Mouse (Mus musculus) layer of hippocampus, postnatal 36 days (tissue): ENCODE data around the gene Sorbs2. TPM values are rescaled to one million over a fixed set of nuclear protein-coding genes. Genes with fewer than 3 reads are reported as not detected.
A peak's percentile ranks its signal among the peaks of the same experiment; 100 is the strongest.

Experiments used
- DNase-seq, 2 experiments: peaks; one replicate each; pipeline ENCODE4 v3.0.0; 2022
- total RNA-seq, 2 experiments: library from RNA; stranded (reverse); gene quantifications; 2 replicates each; pipeline ENCODE4 v1.2.3; 2021

Sorbs2 gene
- total RNA-seq, 2 experiments from 2014 or later: 176 to 197 TPM

DNA sequence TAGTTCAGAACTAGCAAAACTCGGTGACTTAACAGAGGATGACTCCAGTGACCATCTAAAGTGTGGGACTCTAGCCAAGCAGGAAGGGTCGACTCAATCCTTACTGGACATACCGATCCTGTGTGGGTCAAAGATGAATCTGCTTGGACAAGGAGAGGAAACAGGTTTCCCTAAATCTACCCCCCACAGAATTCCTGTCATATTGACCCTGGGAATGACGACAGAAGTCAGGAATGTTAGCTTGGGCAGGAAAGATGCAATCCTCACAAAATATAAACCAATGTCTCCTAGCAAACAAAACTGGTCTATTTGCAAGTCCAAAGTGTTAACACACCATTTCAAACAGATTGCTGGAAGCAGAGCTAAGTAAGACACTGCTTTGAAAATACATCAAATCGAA is 118.8 kb downstream of the Sorbs2 start:
- no peak for DNase-seq

DNA sequence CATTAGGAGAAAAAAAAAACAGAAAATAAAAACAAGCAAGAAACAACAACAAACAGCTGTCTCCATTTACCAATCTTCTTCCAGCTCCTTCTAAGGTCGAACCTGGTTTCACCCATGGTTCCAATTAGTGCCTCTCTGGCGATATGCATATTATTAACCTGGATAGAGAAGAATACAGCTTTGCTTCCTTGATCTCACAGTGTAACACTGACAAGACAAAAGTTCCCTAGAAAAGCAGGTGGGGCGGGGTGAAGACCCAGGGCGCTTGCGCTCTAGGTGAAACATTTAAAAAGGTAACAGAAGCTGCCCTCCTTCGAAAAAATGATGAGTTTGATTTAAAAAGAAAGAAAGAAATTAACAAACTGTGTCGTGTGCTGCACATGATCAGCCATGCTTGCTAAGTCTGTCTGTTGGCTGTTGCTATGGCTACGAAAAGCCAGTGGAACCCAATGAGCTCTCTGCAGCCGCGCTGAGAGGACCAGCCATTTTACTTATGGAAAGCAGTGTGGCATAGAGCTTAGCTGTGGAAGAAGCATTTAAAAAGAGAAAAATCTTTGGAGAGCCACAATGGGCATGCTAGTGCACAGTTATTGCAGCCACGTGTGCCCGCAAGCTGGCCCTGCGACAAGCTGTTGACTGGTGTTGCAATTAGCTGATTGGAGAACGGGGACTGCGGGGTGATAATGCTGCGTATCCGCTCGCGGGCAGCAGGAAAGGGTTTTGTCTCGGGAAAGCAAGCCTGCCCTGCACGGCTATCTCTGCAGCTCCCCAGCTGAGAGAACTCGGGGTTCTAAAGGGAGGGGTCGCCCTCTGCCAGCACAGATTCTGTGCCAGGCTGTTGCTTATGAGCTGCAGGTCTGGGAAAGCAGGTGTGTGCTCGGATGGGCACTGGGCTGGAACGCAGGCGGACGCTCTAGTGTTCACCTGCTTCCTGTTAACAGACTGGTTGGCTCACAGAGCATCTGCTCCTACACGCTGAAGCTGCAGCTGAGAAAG is 120.0 kb downstream of the Sorbs2 start:
- DNase-seq: peak; percentile 70 to 75

DNA sequence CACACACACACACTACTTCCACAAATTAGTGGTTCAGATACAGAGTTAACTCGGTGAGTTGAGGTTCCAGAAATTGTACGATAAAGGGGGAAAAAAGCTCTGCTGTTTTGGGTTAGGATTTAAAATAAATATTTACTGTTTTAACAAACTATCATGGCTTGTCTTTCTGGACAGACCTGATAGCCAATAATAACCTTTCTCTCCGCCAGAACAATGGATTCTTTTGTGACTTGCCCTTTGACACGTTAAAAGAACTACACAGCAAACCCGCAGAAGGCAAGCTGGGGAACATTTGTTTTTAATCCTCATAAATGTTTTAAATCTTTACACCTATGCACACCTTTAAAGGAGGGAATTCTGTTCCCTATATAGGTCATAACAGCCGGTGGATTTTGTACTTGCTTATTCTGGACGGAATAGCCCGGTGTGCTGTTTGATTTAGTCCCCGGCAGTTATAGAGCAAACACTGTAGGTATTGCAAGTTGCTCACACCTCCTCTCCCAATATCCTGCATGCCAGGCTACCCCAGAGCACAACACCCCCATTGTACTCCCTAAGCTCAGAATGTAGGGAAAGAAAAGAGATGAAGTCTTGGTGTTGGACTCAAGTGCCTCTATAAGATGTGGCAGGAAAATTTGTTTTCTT is 121.0 kb downstream of the Sorbs2 start:
- DNase-seq: no peak

DNA sequence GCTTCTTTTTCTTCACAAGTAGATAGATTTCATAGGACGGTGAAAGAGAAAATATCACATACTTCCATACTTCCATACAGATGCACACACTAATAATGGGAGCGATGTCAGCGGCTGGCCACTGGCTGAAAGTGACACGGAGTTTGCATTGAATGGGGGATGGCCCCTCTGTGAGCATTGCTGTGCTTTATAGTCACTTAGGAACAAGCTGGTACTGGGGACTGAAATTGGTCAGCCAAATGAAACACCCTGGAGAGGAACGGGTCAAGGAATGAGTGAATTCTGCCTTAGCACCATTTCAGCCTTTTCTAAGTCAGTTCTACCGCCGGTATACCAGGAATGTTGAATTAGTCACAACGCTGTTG is 121.5 kb downstream of the Sorbs2 start:
- no peak for DNase-seq

DNA sequence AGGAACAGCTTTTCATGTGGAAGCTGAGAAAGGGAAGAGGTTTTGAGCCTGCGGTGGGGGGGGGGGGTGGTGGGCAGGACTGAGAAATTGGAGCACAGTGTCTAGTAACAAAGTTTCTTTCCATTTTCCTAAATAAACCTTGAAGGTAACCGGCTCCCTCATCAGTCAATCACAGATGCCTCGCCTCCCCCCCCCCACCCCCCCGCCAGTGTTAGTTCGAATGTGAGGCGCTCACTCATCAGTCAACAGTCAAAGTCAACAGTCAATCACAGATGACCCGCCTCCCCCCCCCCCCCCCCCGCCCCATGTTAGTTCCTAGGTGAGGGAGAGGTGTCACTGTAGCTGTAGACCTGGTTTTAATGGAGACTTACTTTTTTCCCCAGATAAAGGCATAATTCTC is 123.4 kb downstream of the Sorbs2 start:
- no peak for DNase-seq

DNA sequence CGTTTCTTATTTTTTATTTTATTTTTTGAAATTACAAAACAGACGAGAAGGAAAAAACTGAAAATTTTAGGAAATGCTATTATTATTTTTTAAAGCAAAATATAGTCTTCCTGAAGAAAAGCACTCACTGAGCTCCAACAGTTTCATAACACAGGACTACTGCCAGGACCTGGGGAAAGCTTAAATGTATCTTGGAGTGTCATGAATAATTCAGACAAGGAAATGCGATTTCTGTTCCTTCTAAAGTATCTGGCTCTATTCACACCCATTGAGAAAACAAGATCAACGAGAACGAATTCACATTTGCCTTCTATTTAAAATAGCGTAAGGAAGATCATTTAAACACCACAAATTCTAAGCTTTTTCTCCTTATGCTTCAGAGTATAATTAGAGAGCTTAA is 127.6 kb downstream of the Sorbs2 start:
- no peak for DNase-seq

DNA sequence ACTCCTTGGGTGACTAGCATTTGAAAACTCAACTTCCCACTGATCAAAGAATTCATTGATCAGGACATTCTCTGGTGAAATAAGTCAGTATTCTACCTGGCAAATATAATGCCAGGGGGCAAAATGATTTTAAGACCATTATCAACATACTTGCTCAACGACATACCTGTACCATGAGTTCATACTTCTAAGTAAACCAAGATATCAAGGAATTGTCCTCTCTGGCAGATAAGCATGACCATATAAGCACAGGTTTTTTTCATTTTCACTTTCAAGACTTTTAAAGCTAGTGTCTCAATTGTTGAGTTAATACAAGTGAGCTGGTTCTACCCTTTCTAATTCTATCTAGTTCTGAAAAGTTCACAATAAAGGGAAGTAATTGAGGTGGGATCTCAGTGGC is 130.2 kb downstream of the Sorbs2 start:
- no peak for DNase-seq

DNA sequence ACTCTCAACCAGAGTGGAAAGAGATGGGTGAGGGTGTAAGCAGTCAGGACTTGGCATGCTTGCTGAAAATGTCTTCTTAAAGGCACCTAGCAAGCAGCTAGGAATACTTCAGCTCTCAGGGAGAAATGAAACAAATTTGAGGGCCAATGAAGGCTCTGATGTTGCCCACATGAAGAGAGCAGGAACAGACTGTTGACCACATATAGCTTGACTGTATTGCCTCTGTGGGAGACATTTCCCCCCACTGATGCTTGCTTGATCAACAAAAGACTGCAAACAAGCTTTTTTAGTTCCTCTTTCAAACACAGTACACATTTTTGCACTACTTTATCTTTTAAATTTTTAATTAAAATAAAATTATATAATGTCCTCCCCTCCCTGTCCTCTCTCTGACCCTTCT is 131.9 kb downstream of the Sorbs2 start:
- no peak for DNase-seq

DNA sequence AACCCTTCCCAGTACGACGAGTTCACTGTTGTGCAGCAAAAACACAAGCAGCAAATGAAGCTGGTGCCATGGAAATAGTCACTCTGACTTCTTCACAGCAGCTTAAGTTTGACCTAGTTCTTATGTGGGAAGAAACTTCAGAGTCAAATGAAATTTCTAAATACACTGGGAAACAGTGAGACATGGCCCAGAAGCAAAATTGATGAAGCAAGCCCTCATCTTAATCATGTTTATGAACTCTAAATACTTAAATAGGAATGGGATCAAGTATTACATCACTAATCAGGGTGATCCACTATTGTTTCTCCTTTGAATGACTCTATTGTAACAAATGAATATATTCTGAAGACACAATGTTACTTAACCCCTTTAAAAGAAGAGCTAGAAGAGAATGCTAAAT is 137.1 kb downstream of the Sorbs2 start:
- DNase-seq: no peak

DNA sequence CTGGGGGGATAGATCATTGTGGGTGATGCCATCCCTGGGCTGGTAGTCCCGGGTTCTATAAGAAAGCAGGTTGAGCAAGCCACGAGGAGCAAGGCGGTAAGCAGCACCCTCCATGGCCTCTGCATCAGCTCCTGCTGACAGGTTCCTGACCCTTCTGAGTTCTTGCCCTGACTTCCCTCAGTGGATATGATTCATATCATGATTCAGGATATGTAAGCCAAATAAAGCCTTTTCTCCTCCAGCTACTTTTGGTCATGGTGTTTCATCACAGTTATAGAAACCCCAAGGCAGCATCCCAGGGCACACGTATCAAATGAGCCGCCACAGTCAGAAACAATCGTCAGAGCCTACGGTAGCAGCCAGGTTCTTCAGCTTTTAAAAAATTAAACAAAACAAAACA is 141.5 kb downstream of the Sorbs2 start:
- no peak for DNase-seq

DNA sequence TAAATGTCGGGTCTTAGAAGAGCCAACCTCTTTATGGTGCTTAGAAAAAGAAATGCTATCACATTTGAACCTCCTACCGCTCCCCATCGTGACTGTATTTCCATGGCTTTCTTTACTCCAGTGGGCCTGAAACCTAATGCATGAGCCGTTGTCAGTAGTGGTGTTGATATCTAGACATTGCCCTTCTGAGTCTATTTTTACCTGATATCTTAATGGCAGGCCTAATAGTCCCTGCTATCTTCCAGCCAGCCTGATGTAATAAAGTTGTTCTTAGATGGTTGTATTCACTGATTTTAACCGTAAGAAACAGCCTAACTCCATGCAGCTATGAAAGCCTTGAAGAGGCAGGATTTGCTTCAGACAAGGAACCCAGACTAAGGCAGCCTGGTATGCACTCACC is 142.4 kb downstream of the Sorbs2 start:
- no peak for DNase-seq

DNA sequence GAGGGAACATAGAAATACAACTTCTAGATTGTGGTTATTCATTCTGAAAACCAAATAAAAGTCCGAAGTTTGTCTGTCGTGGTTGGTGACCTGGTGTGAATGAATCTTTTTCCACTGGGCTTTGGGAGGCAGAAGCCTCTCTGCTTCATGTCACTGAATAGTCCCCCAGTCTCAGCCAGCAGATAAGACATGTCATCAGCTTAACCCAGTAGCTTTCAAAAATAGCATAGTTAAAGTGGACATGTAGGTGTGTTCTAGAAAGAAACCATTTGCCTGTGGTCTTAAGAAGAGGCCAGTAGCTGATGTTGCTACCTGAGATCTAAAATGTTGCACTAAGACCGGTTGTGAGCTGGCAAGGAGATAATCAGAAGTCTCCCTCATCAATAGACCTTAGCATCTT is 150.4 kb downstream of the Sorbs2 start:
- DNase-seq: no peak

DNA sequence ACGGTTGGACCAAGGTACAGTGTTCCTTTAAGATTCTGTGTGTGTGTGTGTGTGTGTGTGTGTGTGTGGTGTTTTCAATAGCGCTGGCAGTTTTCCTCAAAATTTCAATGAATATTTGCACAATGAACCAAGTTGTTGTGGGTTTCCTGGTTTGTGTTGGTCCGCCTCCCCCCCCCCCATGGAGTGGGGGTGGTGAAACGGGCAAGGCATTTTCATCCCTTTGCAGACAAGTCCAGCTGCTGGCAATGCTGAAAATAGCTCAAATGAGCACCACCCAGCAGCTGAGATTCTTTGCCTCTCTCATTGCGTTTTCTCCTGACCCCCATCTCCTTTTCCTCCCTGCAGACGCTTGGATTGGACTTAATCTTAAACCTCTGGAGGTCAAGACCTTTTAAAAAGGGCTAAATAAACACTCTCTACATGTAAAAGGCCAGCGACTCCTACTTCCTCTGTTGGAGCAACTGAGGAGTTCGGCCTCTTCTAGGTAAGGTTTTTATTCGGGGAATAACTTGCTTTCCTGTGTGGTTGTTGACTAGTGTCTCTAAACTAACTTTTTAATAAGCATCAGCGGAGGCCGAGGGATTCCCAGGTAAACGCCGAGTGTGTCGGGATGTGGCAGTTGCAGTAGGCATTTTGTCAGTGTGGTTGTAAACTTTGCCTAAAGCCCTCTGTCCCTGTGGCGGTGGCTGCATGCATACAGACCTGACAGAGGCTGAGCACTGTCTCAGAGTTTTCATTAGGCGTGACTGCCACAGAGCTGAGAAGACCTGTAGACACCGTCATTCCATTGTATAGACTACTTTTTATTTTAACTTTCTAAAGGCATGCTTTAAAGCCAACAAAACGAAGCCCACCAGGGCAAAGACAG is 151.1 kb downstream of the Sorbs2 start:
- no peak for DNase-seq

DNA sequence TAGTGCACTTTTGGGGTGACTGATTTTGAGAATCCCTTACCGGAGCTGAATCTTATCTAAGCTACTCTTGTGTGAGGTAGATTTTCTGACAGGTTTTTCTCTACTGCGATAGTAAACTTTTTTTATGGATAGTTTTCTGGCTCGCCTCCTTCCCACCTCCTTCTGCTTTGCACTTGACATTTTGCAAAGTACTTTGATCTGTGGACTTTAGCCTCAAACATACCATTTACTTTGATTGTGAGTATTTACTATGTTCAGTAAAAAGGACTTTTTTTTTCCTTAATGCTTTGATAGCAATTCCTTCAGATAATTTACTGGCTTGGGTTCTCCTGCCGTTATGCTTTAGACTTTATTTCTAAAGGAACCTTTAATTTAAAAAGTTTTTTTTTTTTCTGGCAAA is 151.9 kb downstream of the Sorbs2 start:
- no peak for DNase-seq

DNA sequence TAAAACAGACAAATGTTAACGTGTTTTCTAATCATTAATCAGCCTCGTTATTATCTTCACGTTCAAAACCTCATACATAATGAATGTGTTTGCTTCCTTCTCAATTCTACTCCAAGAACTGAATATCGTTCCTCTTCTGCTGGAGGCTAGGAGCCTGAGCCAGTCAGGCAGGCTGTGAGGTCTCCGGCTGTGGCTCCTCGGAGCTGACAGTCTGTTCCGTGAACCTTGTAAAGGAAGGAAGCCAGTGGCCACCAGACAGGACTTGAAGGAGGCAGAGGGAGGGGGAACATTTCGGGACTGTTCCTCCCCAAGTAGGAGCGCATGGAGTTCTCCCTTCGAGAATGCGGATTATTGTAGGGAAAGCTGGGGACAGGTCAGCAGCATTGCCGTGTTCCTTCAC is 153.0 kb downstream of the Sorbs2 start:
- DNase-seq: no peak

DNA sequence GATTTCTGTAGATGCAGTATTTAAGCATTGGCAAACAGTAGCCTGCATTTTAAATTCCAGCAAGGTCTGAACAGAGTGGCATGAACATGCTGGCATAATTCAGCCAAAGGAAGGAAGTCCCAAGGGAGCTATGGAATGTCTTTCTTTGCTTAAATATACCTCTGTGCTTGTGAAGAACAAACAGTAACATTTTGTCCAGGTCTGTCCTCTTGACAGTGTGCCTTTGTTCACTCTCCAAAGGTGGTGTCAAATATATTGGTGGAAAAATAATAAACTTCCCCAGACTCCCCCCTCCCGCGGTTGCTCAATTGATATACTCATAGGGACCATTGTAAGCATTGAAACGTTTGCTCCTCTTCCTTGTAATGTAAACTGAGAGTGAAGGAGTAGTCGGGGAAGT is 154.0 kb downstream of the Sorbs2 start:
- no peak for DNase-seq

DNA sequence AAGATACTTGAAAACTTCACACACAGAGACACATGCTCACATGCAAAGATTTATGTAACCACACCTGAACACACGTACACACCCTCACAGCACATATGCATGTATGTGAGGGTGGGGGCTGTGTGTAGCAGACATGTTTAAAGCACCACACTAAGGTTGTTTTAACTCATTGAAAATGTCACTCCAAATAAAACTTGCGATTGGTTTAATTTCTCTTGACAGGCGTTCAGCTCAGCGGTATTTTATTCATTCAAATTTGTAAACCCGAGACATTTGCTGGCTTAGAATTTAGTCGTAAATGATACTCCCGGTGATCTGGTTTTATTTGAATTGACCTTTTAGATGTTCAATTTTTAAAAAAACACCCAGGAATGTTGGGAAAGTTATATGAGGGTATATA is 158.6 kb downstream of the Sorbs2 start:
- DNase-seq: no peak

DNA sequence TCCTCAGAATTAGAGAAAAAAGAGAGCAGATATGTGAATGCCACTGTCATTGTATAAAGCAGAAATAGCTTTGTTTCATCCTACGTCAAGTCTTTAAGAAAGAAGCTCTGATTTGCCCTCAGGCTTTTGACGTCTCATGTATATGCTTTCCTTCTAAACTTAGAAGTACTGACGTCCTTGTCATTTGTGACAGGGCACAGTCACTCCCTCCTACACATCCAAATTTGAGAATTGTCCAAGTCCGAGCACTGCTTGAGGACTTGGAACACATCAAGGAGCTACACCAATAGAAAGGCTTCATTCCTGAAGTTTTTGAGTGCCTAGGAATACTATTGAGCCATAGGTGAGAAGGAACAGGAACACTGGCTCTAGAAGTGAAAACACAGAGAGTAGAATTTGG is 165.6 kb downstream of the Sorbs2 start:
- DNase-seq: no peak

DNA sequence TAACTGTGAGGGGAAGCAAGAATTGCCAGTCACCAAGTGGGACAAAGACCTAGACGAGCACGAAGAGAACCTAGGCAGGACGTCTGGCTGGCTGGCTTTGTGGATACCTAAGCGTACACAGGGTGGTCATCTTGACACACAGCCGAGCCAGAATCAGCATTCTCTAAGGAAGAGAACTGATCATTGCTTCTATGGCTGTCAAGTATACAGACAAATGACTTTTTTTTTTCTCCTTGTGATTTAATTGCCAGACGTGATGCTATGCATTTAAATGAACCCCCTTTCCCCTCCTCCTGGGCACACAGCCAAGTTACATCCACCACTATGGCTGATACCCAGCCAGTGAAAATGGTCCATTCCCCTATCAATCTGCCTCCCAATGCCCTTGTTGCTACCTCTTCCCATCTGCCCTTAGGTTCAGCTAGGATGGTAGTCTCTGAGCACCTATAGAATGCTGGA is 168.3 kb downstream of the Sorbs2 start:
- DNase-seq: no peak

DNA sequence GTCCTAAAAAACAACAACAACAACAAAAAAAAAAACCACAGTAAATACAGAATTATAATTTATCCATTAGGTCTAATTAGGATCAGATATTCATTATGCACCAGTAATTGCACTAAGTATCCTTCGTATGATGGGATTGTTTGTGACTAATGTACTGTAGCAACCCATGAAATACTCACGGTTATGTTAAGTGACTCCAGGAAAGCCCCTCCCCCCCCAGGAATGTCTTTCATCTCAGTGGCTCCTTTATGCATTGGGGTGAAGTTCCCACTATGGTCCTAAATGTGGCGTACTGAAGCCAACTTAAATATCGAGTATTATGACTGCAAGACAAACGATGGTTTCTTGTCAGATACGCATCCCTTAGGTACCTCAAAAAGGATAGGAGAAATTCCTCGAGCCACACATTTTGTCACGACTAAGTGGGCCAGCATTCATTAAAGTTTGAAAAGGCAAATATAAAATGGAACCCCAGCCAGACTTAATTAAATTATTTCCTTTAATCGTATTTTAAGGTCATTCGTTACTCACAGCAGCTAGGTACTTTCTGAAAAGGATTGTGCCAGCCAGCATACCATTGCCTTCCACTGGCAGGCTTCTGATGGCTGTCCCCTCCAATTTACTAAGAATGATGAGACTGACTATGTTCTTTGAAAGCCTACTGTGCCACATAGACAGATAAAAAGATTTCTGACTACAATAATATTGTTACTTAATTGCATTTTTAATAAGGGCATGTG is 169.7 kb downstream of the Sorbs2 start:
- no peak for DNase-seq

DNA sequence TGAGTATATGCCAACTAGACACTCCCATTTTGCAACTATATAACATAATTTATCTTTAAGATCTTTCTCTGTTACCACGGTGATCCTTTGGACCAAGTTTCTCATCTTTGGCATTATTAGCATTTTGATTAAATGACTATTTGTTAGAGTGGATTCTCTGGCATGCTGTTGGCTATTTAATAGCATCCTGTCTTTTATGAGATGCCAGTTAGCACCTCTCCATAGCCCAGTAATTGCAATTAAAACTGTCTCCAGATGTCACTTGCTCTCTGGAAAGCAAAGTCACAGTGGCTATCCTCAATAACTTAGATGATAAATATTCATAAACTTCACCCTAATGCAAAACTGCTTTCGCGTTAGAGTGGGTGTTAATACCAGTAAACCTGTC is 170.3 kb downstream of the Sorbs2 start:
- DNase-seq: no peak

DNA sequence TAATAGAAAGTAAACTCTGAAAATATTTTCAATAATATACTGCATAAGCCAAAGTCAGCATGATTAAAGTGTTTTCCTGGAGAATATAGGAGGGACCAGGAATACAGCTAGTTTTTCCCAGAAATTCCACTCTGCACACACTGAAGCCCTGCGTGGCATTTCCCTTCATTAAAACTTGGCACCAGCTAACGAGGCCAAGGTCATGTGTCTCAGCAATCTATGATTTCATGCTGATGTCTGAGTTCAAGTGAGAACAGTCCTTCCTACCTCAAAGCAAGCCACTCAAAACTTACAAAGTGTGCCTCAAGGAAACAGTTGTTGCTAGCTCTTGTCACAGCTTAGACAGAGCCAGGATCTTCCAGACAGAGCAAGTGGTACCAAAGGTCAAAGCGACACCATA is 173.6 kb downstream of the Sorbs2 start:
- DNase-seq: no peak
